Mouse (Mus musculus) CD8-positive naive resting alpha-beta T cell, adult 2 months (primary cell): ENCODE results near the gene Shoc2.

Source experiments
- DNase-seq, 2 experiments: peaks; one replicate each; pipeline ENCODE4 v3.0.0; 2022; ENCODE audit warnings: low read depth in 2 of 2, low spot score in 2 of 2

Shoc2 gene

GRCm38 (mm10) chr19:54081716-54082165 is 137.6 kb downstream of the Shoc2 start:
- DNase-seq: no peak
